Mouse (Mus musculus): ENCODE results near the gene Ksr1. TPM values are rescaled to one million over a fixed set of nuclear protein-coding genes. Genes with fewer than 3 reads are reported as not detected.

Gene Ksr1
- total and polyA plus RNA-seq, 2 experiments: 0.65 to 1.5 TPM

DNA sequence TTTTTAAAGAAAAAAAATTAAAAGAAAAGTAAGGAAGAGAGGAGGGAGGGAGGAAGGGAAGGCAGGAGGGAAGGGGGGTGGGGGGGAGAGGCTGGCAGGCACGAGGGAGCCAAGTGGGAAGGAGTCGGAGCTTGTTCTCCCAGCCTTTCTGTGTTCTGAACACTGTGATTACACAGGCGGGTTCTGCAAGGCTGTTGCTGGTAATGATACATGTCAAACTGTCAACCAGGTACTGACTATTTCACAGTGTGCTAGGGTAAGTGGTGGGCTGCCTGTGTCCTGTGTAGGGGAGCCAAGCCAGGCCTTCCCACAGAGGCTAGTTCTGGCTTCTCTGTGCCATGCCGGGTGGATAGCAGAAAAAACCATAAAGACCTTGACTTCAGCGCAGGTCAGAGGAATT lies 57.2 kb downstream of the Ksr1 start:
- Histone ChIP-seq H3K36me3 (ENCODE audit: control insufficient read depth, insufficient read depth, low read length) (no peaks in the 10 kb centered on the region), H3K9ac (ENCODE audit: low read depth, low read length) (no peak overlapping the region), H3K79me2 (ENCODE audit: control insufficient read depth, insufficient read depth, low read length) (no peaks in the 10 kb centered on the region), H3K4me3 (ENCODE audit: insufficient read depth, low read depth, low read length) (no peak overlapping the region), H3K27ac (replicated peaks; ENCODE audit: insufficient read depth, low read depth, low read length) (peak overlapping the region; percentile 41), H3K27me3 (ENCODE audit: control insufficient read depth, insufficient read depth, low read length) (no peaks in the 10 kb centered on the region), H3K4me1 (ENCODE audit: control insufficient read depth, insufficient read depth, low read length) (peaks cover 13% of the 10 kb centered on the region; the same call in 1 of the 2 replicates)
- TF ChIP-seq POLR2A (IDR thresholded peaks at IDR 0.05; ENCODE audit: extremely low read depth, insufficient read depth, low read length) (no peak), CTCF (IDR thresholded peaks at IDR 0.05; ENCODE audit: low read depth, low read length) (no peak)
- 57% methylated on average over 5 of the region's 5 CpGs for WGBS
- no peak for DNase-seq (ENCODE audit: extremely low read depth, low read depth, low spot score)

DNA sequence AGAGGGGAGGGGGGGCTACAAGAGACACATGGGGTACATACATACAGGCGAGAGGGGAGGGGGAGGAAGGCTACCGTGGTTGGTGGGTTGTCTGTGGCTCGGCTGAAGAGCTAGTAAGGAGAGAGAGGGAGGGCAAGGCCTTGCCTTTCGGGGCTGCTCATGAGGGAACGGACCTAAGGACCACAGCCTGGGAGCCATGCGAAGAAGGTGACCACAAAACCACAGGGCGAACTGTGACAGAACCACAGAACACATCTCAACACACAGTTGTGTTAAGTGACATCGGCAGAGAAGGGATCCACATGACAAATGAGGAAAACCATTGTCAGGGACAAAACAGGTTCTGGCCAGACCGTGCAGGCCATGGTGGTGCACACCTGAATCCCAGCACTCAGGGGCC lies 57.9 kb downstream of the Ksr1 start:
- H3K79me2 ChIP-seq (ENCODE audit: control insufficient read depth, insufficient read depth, low read length): no peaks in the 10 kb centered on the region
- DNase-seq (ENCODE audit: extremely low read depth, low read depth, low spot score): no peak
- H3K4me1 ChIP-seq (ENCODE audit: control insufficient read depth, insufficient read depth, low read length): peaks cover 12% of the 10 kb centered on the region; the same call in 1 of the 2 replicates
- H3K27me3 ChIP-seq (ENCODE audit: control insufficient read depth, insufficient read depth, low read length): no peaks in the 10 kb centered on the region
- no peak for TF ChIP-seq CTCF (IDR thresholded peaks at IDR 0.05; ENCODE audit: low read depth, low read length)
- H3K4me3 ChIP-seq (ENCODE audit: insufficient read depth, low read depth, low read length): no peak overlapping the region
- H3K36me3 ChIP-seq (ENCODE audit: control insufficient read depth, insufficient read depth, low read length): no peaks in the 10 kb centered on the region
- peak overlapping the region; percentile 30 for H3K27ac ChIP-seq (replicated peaks; ENCODE audit: insufficient read depth, low read depth, low read length)
- H3K9ac ChIP-seq (ENCODE audit: low read depth, low read length): no peak overlapping the region
- WGBS: 77% methylated on average over 9 of the region's 9 CpGs

DNA sequence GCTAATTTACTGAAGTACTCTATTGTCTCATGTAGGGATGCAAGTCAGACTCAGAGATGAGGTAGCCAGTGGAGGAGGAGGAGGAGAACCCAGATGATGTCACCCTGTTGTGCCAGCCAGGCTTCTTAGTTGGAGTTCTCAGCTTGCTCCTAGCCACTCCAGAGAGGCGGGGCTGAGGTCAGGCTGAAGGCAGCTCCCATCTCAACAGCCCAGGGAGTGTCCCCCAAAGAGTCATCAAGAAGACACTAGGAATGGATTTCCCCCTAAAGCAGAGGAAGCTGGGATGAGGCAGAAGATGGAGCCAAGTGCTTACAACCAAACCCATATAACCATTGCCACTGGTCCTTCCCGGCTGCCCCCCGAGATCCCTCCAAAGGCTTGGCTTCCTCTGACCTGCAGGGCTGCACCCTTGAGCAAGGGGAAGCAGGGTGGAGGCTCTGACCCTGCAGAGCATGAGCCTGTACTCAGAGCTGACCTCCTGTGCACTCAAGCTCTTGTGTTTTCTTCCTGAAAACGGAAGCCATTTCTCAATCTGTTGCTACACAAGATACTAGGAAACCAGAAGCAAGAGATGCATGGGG lies 58.4 kb downstream of the Ksr1 start:
- Histone ChIP-seq H3K27ac (replicated peaks; ENCODE audit: insufficient read depth, low read depth, low read length) (peak overlapping the region; percentile 40), H3K36me3 (ENCODE audit: control insufficient read depth, insufficient read depth, low read length) (no peaks in the 10 kb centered on the region), H3K4me3 (ENCODE audit: insufficient read depth, low read depth, low read length) (no peak overlapping the region)

DNA sequence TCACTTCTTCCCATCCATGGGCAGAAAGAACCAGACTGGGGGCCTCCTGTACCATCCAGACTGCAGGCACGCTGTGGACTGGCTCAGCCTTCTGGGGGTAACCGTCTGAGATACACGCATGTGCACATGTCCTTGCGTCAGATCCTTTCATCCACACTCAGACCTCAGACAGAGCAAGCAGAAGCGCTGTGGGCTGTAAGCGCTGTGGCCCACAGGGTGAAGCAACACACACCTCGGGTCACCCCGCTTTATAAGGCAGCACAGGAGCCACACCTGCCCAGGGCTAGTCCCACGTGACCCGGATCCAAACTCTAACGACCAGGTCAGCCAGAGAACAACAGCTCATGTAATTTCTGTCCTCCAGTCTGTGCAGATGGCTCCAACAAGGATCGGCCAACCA lies 59.4 kb downstream of the Ksr1 start:
- 68% methylated on average over 12 of the region's 12 CpGs for WGBS
- DNase-seq (ENCODE audit: extremely low read depth, low read depth, low spot score): no peak
- H3K4me3 ChIP-seq (ENCODE audit: insufficient read depth, low read depth, low read length): no peak overlapping the region
- H3K79me2 ChIP-seq (ENCODE audit: control insufficient read depth, insufficient read depth, low read length): no peaks in the 10 kb centered on the region
- no peak overlapping the region for H3K9ac ChIP-seq (ENCODE audit: low read depth, low read length)
- no peaks in the 10 kb centered on the region for H3K27me3 ChIP-seq (ENCODE audit: control insufficient read depth, insufficient read depth, low read length)
- no peak for TF ChIP-seq CTCF (IDR thresholded peaks at IDR 0.05; ENCODE audit: low read depth, low read length)
- no peak for TF ChIP-seq POLR2A (IDR thresholded peaks at IDR 0.05; ENCODE audit: extremely low read depth, insufficient read depth, low read length)
- no peaks in the 10 kb centered on the region for H3K36me3 ChIP-seq (ENCODE audit: control insufficient read depth, insufficient read depth, low read length)
- peaks cover 10% of the 10 kb centered on the region; the same call in 1 of the 2 replicates for H3K4me1 ChIP-seq (ENCODE audit: control insufficient read depth, insufficient read depth, low read length)
- no peak overlapping the region for H3K27ac ChIP-seq (replicated peaks; ENCODE audit: insufficient read depth, low read depth, low read length)

More for the DNA sequence above, 58.4 kb downstream of the Ksr1 start:
- no peak for TF ChIP-seq CTCF (IDR thresholded peaks at IDR 0.05; ENCODE audit: low read depth, low read length)
- TF ChIP-seq POLR2A (IDR thresholded peaks at IDR 0.05; ENCODE audit: extremely low read depth, insufficient read depth, low read length): no peak
- no peak overlapping the region for H3K9ac ChIP-seq (ENCODE audit: low read depth, low read length)
- no peaks in the 10 kb centered on the region for H3K27me3 ChIP-seq (ENCODE audit: control insufficient read depth, insufficient read depth, low read length)
- H3K79me2 ChIP-seq (ENCODE audit: control insufficient read depth, insufficient read depth, low read length): no peaks in the 10 kb centered on the region
- WGBS: 55% methylated on average over 4 of the region's 4 CpGs
- peaks cover 10% of the 10 kb centered on the region; the same call in 1 of the 2 replicates for H3K4me1 ChIP-seq (ENCODE audit: control insufficient read depth, insufficient read depth, low read length)
- peak; percentile 43 for DNase-seq (ENCODE audit: extremely low read depth, low read depth, low spot score)

DNA sequence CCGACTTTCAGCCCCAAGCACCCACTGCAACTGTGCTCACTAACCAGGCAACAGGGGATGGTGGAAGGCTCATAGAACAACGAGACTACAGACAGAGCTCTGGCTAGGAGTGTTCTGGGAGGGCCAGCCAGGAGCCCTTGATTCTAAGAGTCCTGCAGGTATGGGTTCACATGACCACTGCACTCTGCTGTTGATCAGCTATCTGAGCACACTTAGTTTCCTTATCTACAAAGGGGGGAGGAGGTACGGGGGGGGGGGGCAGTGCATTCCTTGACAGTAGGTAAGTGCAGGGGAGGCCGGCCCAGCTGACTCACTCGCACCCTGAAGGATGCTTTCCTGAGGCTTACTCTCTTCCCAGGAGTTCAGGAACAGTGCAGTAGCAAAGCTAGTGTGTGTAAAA lies 61.1 kb downstream of the Ksr1 start:
- no peak for DNase-seq (ENCODE audit: extremely low read depth, low read depth, low spot score)
- Histone ChIP-seq H3K4me3 (ENCODE audit: insufficient read depth, low read depth, low read length) (no peak overlapping the region), H3K9ac (ENCODE audit: low read depth, low read length) (no peak overlapping the region), H3K27ac (replicated peaks; ENCODE audit: insufficient read depth, low read depth, low read length) (no peak overlapping the region), H3K4me1 (ENCODE audit: control insufficient read depth, insufficient read depth, low read length) (peaks cover 10% of the 10 kb centered on the region; the same call in 1 of the 2 replicates), H3K79me2 (ENCODE audit: control insufficient read depth, insufficient read depth, low read length) (no peaks in the 10 kb centered on the region), H3K36me3 (ENCODE audit: control insufficient read depth, insufficient read depth, low read length) (no peaks in the 10 kb centered on the region), H3K27me3 (ENCODE audit: control insufficient read depth, insufficient read depth, low read length) (no peaks in the 10 kb centered on the region)
- WGBS: 58% methylated on average over 5 of the region's 5 CpGs
- no peak for TF ChIP-seq POLR2A (IDR thresholded peaks at IDR 0.05; ENCODE audit: extremely low read depth, insufficient read depth, low read length)
- TF ChIP-seq CTCF (IDR thresholded peaks at IDR 0.05; ENCODE audit: low read depth, low read length): no peak

DNA sequence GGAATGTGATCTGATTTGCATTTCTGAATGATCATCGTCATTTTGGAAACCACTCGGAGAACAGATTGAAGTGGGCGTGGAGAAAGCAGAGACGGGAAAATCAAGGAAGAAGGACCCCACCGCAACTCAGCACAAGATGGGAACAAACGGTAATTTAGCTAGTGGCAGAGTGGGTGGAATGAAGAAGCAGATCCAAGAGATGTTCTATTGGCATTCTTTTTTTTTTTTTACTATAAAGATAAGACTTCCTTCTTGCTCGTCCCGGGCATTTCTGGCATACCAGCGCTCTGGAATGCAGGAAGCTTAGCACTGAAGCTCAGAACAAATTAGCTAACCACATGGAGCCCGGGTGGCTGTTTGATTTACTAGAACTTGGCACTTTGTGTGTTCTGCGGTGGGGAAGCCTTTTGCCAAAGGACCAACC lies 63.2 kb downstream of the Ksr1 start:
- Histone ChIP-seq H3K4me1 (ENCODE audit: control insufficient read depth, insufficient read depth, low read length) (peaks cover 3% of the 10 kb centered on the region; the same call in 1 of the 2 replicates), H3K27ac (replicated peaks; ENCODE audit: insufficient read depth, low read depth, low read length) (peak overlapping the region; percentile 37; the same call in 1 of the 2 replicates), H3K27me3 (ENCODE audit: control insufficient read depth, insufficient read depth, low read length) (no peaks in the 10 kb centered on the region), H3K79me2 (ENCODE audit: control insufficient read depth, insufficient read depth, low read length) (no peaks in the 10 kb centered on the region), H3K36me3 (ENCODE audit: control insufficient read depth, insufficient read depth, low read length) (no peaks in the 10 kb centered on the region), H3K9ac (ENCODE audit: low read depth, low read length) (no peak overlapping the region), H3K4me3 (ENCODE audit: insufficient read depth, low read depth, low read length) (no peak overlapping the region)
- 51% methylated on average over 11 of the region's 11 CpGs for WGBS
- peak; percentile 17 for DNase-seq (ENCODE audit: extremely low read depth, low read depth, low spot score)
- no peak for TF ChIP-seq POLR2A (IDR thresholded peaks at IDR 0.05; ENCODE audit: extremely low read depth, insufficient read depth, low read length)
- no peak for TF ChIP-seq CTCF (IDR thresholded peaks at IDR 0.05; ENCODE audit: low read depth, low read length)

Measured in liver, adult 2 months (tissue).